Mouse (Mus musculus): ENCODE measurements around the gene Maml2. TPM values are rescaled to one million over a fixed set of nuclear protein-coding genes. Genes with fewer than 3 reads are reported as not detected.
"Not testable (repeated sequence)": the region's sequence is repeated elsewhere in the genome, so short reads cannot be mapped to it uniquely, and the experiment has no call there.

Gene Maml2
- polyA plus RNA-seq, 1 experiment from 2014 or later, result 6.3 TPM

DNA sequence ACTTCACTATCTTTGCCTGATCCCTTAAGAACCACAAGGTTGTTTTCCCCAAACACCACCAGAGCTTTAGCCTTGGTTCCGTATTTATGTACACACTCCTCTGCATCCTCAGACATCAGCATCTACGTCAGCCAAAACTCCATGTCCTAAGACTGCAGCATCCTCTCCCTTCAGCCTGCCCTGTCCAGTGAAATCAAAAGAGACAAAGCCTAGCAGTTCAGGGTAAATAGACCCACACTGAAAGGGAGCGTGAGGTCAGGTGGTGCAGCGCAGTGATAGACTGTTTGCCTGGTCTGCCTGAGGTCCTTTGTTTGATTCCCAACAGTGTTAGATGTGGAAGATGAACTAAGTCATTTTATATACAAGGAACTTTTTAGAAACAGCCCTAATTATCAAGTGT lies 400.1 kb downstream of the Maml2 start:
- 73% methylated on average over 4 of the region's 4 CpGs for WGBS
- Histone ChIP-seq H3K4me1 (peaks cover 31% of the 10 kb centered on the region), H3K36me3 (replicated peaks) (no peaks in the 10 kb centered on the region), H3K9me3 (no peaks in the 10 kb centered on the region; the same call in 1 of the 2 replicates), H3K27ac (peak overlapping the region; percentile 68), H3K27me3 (ENCODE audit: poor library complexity, severe bottlenecking) (no peaks in the 10 kb centered on the region), H3K4me3 (no peak overlapping the region)
- no peak for DNase-seq (ENCODE audit: extremely low spot score, low spot score)

GRCm38 (mm10) chr9:13699061-13699780 lies 401.5 kb downstream of the Maml2 start:
- Histone ChIP-seq H3K27ac (peak overlapping the region; percentile 68), H3K4me1 (peaks cover 31% of the 10 kb centered on the region), H3K27me3 (ENCODE audit: poor library complexity, severe bottlenecking) (no peaks in the 10 kb centered on the region), H3K36me3 (replicated peaks) (peaks cover 3% of the 10 kb centered on the region; the same call in 1 of the 2 replicates), H3K9me3 (no peaks in the 10 kb centered on the region; the same call in 1 of the 2 replicates), H3K4me3 (no peak overlapping the region)
- DNase-seq (ENCODE audit: extremely low spot score, low spot score), result no peak
- 24% methylated on average over 14 of the region's 14 CpGs for WGBS

- H3K4me3 ChIP-seq, result no peak overlapping the region
- peak overlapping the region; percentile 68 for H3K27ac ChIP-seq
- no peaks in the 10 kb centered on the region for H3K27me3 ChIP-seq (ENCODE audit: poor library complexity, severe bottlenecking)
- H3K9me3 ChIP-seq, result no peaks in the 10 kb centered on the region; the same call in 1 of the 2 replicates
- peaks cover 31% of the 10 kb centered on the region for H3K4me1 ChIP-seq
- WGBS, result 56% methylated on average over 5 of the region's 5 CpGs
- no peak for DNase-seq (ENCODE audit: extremely low spot score, low spot score)
- peaks cover 3% of the 10 kb centered on the region; the same call in 1 of the 2 replicates for H3K36me3 ChIP-seq (replicated peaks)
These were observed 402.0 kb downstream of the Maml2 start for GRCm38 (mm10) chr9:13699781-13700116.

GRCm38 (mm10) chr9:13701773-13702172 lies 404.0 kb downstream of the Maml2 start:
- Histone ChIP-seq H3K27ac (no peak overlapping the region), H3K9me3 (no peaks in the 10 kb centered on the region; the same call in 1 of the 2 replicates), H3K4me1 (peaks cover 31% of the 10 kb centered on the region), H3K36me3 (replicated peaks) (peaks cover 13% of the 10 kb centered on the region), H3K4me3 (no peak overlapping the region), H3K27me3 (ENCODE audit: poor library complexity, severe bottlenecking) (no peaks in the 10 kb centered on the region)
- DNase-seq (ENCODE audit: extremely low spot score, low spot score), result no peak
- 93% methylated on average over 12 of the region's 12 CpGs for WGBS

DNA sequence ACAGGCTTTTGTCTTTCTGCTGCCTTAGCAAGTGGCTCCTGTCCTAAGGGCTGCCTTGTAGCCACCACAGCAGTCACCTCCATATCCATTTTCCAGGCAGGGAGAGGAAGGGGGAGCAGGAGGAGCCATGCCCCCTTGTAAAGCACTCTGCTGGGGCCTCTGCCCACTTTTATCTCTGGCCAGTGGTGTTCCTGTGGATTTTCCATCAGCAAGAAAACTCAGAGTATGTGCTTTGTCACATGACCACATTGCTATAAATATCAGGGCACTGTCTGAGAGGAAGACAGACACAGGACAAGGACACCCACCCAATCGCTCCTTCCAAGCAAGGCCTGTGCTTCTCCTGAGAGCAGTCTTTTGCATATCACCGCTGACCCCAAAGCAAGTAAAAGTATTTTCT lies 405.3 kb downstream of the Maml2 start:
- Histone ChIP-seq H3K27ac (no peak overlapping the region), H3K4me3 (no peak overlapping the region), H3K9me3 (no peaks in the 10 kb centered on the region; the same call in 1 of the 2 replicates), H3K4me1 (peaks cover 23% of the 10 kb centered on the region), H3K27me3 (ENCODE audit: poor library complexity, severe bottlenecking) (no peaks in the 10 kb centered on the region), H3K36me3 (replicated peaks) (peaks cover 13% of the 10 kb centered on the region)
- WGBS, result 94% methylated on average over 2 of the region's 2 CpGs
- no peak for DNase-seq (ENCODE audit: extremely low spot score, low spot score)

GRCm38 (mm10) chr9:13704917-13705316 lies 407.2 kb downstream of the Maml2 start:
- H3K36me3 ChIP-seq (replicated peaks), result peaks cover 13% of the 10 kb centered on the region
- H3K4me1 ChIP-seq, result peaks cover 4% of the 10 kb centered on the region
- no peaks in the 10 kb centered on the region; the same call in 1 of the 2 replicates for H3K9me3 ChIP-seq
- H3K4me3 ChIP-seq, result no peak overlapping the region
- no peak for DNase-seq (ENCODE audit: extremely low spot score, low spot score)
- 78% methylated on average over 4 of the region's 4 CpGs for WGBS
- no peak overlapping the region for H3K27ac ChIP-seq
- no peaks in the 10 kb centered on the region for H3K27me3 ChIP-seq (ENCODE audit: poor library complexity, severe bottlenecking)

DNA sequence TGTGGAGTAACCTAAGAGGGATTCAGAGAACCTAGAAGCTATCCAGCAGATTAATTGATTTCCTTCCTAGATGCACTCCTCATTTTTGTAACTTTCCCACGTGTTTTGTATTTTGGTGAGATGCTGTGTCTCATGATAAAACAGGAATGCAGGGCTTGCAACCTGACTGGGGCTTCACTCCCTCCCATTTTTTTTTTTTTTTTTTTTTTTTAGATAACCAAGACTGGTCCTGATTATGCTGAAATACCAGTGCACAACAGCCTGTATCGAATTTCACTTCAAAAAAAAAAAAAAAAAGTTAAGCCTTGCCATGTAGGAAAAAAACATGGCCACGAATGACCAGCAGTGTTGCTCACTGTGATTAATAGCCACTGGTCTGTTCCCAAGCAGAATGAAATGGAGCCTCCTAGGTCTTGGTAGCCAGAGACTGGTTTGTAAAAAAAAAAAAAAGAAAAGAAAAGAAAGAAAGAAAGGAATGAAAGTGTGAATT lies 409.4 kb downstream of the Maml2 start:
- Histone ChIP-seq H3K27ac (no peak overlapping the region), H3K36me3 (replicated peaks) (peaks cover 13% of the 10 kb centered on the region), H3K4me1 (0 out of 2 replicates have a peak, but pooled peaks cover 4% of the 10 kb centered on the region), H3K4me3 (no peak overlapping the region), H3K9me3 (no peaks in the 10 kb centered on the region), H3K27me3 (ENCODE audit: poor library complexity, severe bottlenecking) (no peaks in the 10 kb centered on the region)
- no peak for DNase-seq (ENCODE audit: extremely low spot score, low spot score)
- WGBS, result 40% methylated on average over 3 of the region's 3 CpGs

- H3K4me3 ChIP-seq, result no peak overlapping the region
- H3K27me3 ChIP-seq (ENCODE audit: poor library complexity, severe bottlenecking), result no peaks in the 10 kb centered on the region
- 93% methylated on average over 5 of the region's 5 CpGs for WGBS
- H3K36me3 ChIP-seq (replicated peaks), result peaks cover 10% of the 10 kb centered on the region
- 0 out of 2 replicates have a peak, but pooled peaks cover 4% of the 10 kb centered on the region for H3K4me1 ChIP-seq
- no peak overlapping the region for H3K27ac ChIP-seq
- DNase-seq (ENCODE audit: extremely low spot score, low spot score), result no peak
- H3K9me3 ChIP-seq, result no peaks in the 10 kb centered on the region
These were observed 411.7 kb downstream of the Maml2 start for GRCm38 (mm10) chr9:13709436-13709835.

GRCm38 (mm10) chr9:13715891-13716290 lies 418.1 kb downstream of the Maml2 start:
- not testable (repeated sequence) for DNase-seq (ENCODE audit: extremely low spot score, low spot score); H3K4me1 ChIP-seq
- WGBS, result 84% methylated on average over 2 of the region's 2 CpGs

GRCm38 (mm10) chr9:13716316-13717099 lies 418.8 kb downstream of the Maml2 start:
- Histone ChIP-seq H3K27me3 (ENCODE audit: poor library complexity, severe bottlenecking) (no peaks in the 10 kb centered on the region), H3K36me3 (replicated peaks) (no peaks in the 10 kb centered on the region), H3K4me3 (no peak overlapping the region), H3K4me1 (0 out of 2 replicates have a peak, but pooled peaks cover 2% of the 10 kb centered on the region), H3K9me3 (no peaks in the 10 kb centered on the region), H3K27ac (no peak overlapping the region)
- WGBS, result 30% methylated on average over 8 of the region's 8 CpGs
- peak; percentile 74 for DNase-seq (ENCODE audit: extremely low spot score, low spot score)

More at GRCm38 (mm10) chr9:13715891-13716290, 418.1 kb downstream of the Maml2 start:
- H3K4me3 ChIP-seq; H3K27me3 ChIP-seq (ENCODE audit: poor library complexity, severe bottlenecking); H3K27ac ChIP-seq; H3K9me3 ChIP-seq; H3K36me3 ChIP-seq (replicated peaks): not testable (repeated sequence)

DNA sequence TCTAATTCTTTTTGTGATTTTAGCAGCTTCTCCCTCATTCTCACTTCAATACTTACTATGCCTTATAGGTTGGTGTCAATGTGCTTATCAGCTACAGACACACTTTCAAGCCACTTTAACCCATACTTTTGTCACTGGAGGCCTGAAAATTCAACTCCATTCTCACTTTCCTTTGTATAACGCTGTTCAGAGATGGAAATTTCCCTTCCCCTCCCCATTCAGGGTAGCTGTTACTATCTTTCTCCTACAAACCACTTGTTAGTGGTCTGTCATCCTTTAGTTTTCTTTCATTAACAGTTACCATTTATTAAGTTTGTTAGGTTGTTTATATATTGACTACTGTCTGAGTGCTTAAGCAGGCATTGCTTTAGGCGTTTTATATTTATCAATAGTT lies 450.6 kb downstream of the Maml2 start, which contains the start of gene Mtmr2:
Mtmr2 (plus strand) TSS at position 7 of the 394 bp plus-strand sequence.
- H3K4me3 ChIP-seq, result peak within 1 kb of the TSS; percentile 85
- no peaks in the 10 kb centered on the region for H3K27me3 ChIP-seq (ENCODE audit: poor library complexity, severe bottlenecking)
- peaks cover 5% of the 10 kb centered on the region for H3K9me3 ChIP-seq
- WGBS, result 46% methylated on average over 2 of the region's 2 CpGs
- H3K36me3 ChIP-seq (replicated peaks), result peaks cover 9% of the 10 kb centered on the region
- H3K4me1 ChIP-seq, result peaks cover 19% of the 10 kb centered on the region
- DNase-seq (ENCODE audit: extremely low spot score, low spot score), result no peak
- H3K27ac ChIP-seq, result peak within 1 kb of the TSS; percentile 96

DNA sequence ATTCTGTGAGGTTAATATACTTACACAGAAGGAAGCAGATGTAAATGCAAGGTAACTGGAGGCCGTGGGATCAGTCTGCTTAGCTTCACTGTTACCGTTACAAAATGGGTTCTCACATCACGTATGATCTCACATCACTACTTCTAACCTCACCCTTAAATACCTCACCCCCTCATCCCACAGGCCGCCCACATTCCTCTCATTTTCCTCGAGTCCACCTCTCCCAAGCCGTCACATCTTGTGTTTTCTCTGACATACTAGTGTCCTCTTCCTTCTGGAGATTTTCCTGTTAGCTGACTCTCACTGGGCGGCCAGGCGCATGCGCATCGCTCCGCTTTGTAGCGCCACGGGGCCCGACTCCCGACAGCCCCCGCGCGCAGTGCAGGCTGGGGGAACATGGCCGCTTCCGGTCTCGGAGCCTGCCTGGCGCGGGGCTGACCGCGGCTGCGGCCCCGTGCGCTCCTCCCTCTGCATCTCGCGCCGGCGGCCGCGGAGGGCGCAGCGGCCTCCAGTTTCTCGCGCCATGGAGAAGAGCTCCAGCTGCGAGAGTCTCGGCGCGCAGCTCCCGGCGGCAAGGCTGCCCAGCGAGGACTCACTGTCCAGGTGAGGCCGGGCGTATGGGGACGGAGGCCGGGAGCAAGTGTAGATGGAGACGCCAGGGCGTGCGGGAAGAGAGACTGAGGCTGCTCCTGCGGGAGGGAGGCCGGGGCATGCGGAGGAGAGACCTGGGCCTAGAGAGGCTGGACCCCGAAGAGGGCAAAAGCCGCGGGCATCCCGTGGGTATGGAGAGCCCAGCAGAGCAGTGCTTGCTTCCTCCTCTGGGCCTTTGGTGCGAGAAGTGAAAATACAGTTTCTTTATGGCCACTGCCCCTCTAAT lies 451.3 kb downstream of the Maml2 start:
- WGBS, result 2% methylated on average over 60 of the region's 60 CpGs
- DNase-seq (ENCODE audit: extremely low spot score, low spot score), result peak; percentile 92
- Histone ChIP-seq H3K4me3 (peak overlapping the region; percentile 85), H3K4me1 (peaks cover 19% of the 10 kb centered on the region), H3K9me3 (peaks cover 12% of the 10 kb centered on the region), H3K27me3 (ENCODE audit: poor library complexity, severe bottlenecking) (no peaks in the 10 kb centered on the region), H3K36me3 (replicated peaks) (peaks cover 15% of the 10 kb centered on the region), H3K27ac (peak overlapping the region; percentile 96)

All from forebrain, embryonic 10.5 days (tissue).